Mouse (Mus musculus) fat pad, adult 2 months (tissue): ENCODE results near the gene Sh3kbp1.

ENCODE experiments used
- DNase-seq: peaks from one replicate; pipeline ENCODE4 v3.0.0-alpha.2; 2011; ENCODE audit warnings: low read depth, low spot score; ENCODE audit errors: extremely low read depth

Sh3kbp1 gene

GRCm38 (mm10) chrX:159829192-159829852 is 202.2 kb downstream of the Sh3kbp1 start:
- DNase-seq = no peak

- no peak for DNase-seq
Measured at GRCm38 (mm10) chrX:159831176-159831575, 204.1 kb downstream of the Sh3kbp1 start.

- DNase-seq = no peak
Measured at GRCm38 (mm10) chrX:159835239-159835638, 208.2 kb downstream of the Sh3kbp1 start.

DNA sequence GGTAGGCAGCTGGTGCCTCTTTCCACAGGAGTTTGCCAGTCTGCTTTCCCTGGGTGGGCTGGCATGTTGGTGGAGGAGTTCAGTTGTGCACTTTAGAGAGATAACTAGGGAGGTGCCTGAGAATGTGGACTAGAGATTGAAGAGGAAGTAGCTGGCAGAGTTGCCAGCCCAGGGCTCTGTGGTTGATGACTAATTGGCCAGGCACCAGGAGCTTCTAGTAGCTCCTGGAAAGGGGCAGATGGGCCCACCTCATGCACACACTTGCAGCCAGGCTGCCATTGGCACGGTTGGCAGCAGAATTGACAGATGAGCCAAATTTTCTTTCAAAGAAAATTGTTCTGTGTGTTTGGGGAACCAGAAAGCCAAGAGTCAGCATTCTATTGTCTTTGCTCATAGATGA is 210.3 kb downstream of the Sh3kbp1 start:
- DNase-seq = no peak

- no peak for DNase-seq
Measured at GRCm38 (mm10) chrX:159839786-159840185, 212.7 kb downstream of the Sh3kbp1 start.

DNA sequence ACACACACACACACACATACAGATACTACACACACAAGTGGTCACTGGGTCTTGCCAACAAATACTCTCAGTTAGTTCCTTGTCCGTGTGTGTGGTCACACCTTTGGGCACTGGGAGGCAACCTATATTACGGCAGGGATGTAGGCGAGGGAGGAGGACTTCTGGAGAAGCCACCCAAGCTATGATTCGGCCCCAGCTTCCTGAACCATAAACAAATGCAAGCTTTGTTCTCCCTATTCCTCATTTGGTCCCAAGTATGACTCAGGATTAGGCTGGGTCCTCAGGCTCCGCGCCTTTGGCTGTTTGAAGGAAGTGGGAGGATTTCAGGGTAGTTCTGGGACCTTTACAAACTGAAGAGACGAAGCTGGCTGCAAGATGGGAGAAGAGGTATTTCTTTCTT is 213.2 kb downstream of the Sh3kbp1 start:
- no peak for DNase-seq

- DNase-seq = no peak
Measured at GRCm38 (mm10) chrX:159850722-159851121, 223.7 kb downstream of the Sh3kbp1 start.

- no peak for DNase-seq
Measured at GRCm38 (mm10) chrX:159856866-159857265, 229.8 kb downstream of the Sh3kbp1 start.

DNA sequence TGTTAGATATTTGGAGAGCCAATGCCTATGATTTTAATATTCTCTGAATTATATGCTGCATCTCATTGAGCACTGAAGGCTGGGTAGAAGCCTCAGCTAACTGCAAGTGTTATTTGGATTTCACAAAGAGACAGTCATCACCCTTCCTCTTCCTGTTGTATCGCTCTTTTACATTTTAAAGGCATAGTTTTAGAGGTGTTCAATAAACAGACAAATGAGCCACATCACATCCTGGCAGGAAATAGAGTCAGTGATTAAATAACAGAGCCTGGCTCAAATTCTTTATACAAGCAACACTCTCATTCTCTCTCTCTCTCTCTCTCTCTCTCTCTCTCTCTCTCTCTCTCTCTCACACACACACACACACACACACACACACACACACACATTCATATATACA is 231.1 kb downstream of the Sh3kbp1 start:
- no peak for DNase-seq

- DNase-seq = no peak
Measured at GRCm38 (mm10) chrX:159860841-159861530, 233.9 kb downstream of the Sh3kbp1 start.

- no peak for DNase-seq
Measured at GRCm38 (mm10) chrX:159867660-159868059, 240.6 kb downstream of the Sh3kbp1 start.

DNA sequence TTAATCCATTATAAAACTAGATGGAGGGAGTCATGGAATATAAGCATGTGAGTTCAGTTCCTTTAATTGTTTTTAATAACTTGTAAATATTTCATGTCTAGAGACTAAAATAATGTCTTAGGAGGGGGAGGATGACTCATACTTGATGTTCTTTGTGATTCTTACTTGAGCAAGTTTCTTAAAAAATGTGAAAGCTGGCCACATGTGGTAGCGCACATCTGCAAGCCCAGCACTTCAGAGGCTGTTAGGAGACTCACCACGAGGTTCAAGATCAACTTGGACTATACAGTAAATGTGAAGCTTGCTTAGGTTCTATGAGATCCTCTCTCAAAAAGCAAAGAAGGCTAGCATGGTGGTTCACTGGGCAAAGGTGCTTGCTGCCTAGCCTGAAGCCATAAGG is 245.4 kb downstream of the Sh3kbp1 start:
- DNase-seq = no peak

- DNase-seq = no peak
Measured at GRCm38 (mm10) chrX:159877770-159878169, 250.7 kb downstream of the Sh3kbp1 start.

GRCm38 (mm10) chrX:159879455-159879854 is 252.4 kb downstream of the Sh3kbp1 start:
- no peak for DNase-seq

DNA sequence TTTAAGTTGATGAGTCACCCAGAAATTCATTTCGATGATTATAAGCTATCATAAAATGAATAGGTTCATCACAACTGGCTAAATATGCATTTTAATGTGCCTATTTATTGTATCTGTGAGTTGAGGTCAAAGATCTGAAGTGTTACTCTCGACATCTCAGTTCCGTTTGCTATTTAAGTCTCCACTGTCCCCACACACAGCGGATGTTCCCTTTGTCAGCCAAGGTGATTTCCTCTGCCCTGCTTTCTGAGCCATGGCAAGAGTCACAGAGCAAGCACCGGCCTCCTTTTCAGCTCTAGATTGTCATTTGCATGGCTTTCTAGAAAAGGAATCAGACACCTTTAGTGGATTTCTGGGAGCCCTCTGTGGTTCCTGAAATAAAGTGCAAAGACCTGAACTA is 254.5 kb downstream of the Sh3kbp1 start:
- DNase-seq = no peak

GRCm38 (mm10) chrX:159896536-159896935 is 269.5 kb downstream of the Sh3kbp1 start:
- no peak for DNase-seq

DNA sequence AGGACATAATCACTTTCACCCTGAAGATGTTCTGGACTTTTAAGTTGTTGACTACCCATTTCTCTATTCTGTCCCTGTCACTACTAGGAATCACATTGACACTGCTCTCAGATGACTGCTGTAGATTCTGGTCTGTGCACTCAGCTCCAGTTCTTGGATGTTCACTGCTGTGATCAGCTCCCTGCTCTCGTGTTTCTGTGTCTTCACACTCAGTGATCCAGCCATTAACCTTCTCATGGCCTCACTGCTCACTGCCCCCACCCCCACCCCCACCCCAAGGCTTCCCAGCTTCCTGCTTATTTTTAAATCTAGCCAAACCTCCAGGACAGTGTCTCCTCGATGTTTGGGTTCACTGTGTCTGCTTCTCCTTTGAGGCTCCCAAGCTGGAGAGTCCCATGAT is 271.0 kb downstream of the Sh3kbp1 start:
- DNase-seq = no peak

GRCm38 (mm10) chrX:159899121-159899520 is 272.0 kb downstream of the Sh3kbp1 start:
- no peak for DNase-seq

- no peak for DNase-seq
Measured at GRCm38 (mm10) chrX:159903421-159903820, 276.3 kb downstream of the Sh3kbp1 start.

- DNase-seq = no peak
Measured at GRCm38 (mm10) chrX:159907703-159908102, 280.6 kb downstream of the Sh3kbp1 start.

- peak; percentile 61 for DNase-seq
Measured at GRCm38 (mm10) chrX:159909446-159910277, 282.6 kb downstream of the Sh3kbp1 start.

GRCm38 (mm10) chrX:159910600-159910999 is 283.5 kb downstream of the Sh3kbp1 start:
- DNase-seq = no peak
